Mouse (Mus musculus) thymus, adult 2 months (tissue): ENCODE results near the gene Olfm4. TPM values are rescaled to one million over a fixed set of nuclear protein-coding genes. Genes with fewer than 3 reads are reported as not detected.

Experiments
- DNase-seq: peaks from one replicate; pipeline ENCODE4 v3.0.0; 2021
- H3K27ac ChIP-seq: fragments of 200-500 bp; 2 replicates; pipeline ENCODE4 v1.5.1; 2012; ENCODE audit warnings: low read length, control low read depth; ENCODE audit not compliant: control insufficient read depth, insufficient read depth
- H3K27me3 ChIP-seq: fragments of 200-500 bp; 2 replicates; pipeline ENCODE4 v1.6.1; 2012; ENCODE audit warnings: mild to moderate bottlenecking, low read length, moderate library complexity, mixed read lengths; ENCODE audit not compliant: control insufficient read depth, insufficient read depth
- H3K36me3 ChIP-seq: fragments of 200-500 bp; 2 replicates; pipeline ENCODE4 v1.6.1; 2012; ENCODE audit warnings: mild to moderate bottlenecking, low read length, moderate library complexity; ENCODE audit not compliant: control insufficient read depth, insufficient read depth
- H3K4me1 ChIP-seq: fragments of 200-500 bp; replicated peaks from 2 replicates; pipeline ENCODE4 v1.6.1; 2012; ENCODE audit warnings: low read length; ENCODE audit not compliant: control insufficient read depth, insufficient read depth
- H3K4me3 ChIP-seq: fragments of 200-500 bp; 2 replicates; pipeline ENCODE4 v1.5.1; 2012; ENCODE audit warnings: mild to moderate bottlenecking, low read length, control low read depth, moderate library complexity; ENCODE audit not compliant: control insufficient read depth, insufficient read depth
- CTCF ChIP-seq: fragments of 200-500 bp; IDR thresholded peaks from 2 replicates; pipeline ENCODE4 v1.5.1; 2012; ENCODE audit warnings: mild to moderate bottlenecking, control low read depth, low read length, moderate library complexity, borderline replicate concordance; ENCODE audit not compliant: control insufficient read depth, poor library complexity, insufficient read depth; ENCODE audit errors: extremely low read depth
- POLR2A ChIP-seq: fragments of 200-500 bp; IDR thresholded peaks from 2 replicates; pipeline ENCODE4 v1.6.1; 2012; ENCODE audit warnings: mild to moderate bottlenecking, low read length, control low read depth, moderate library complexity; ENCODE audit not compliant: control insufficient read depth, poor library complexity, insufficient read depth; ENCODE audit errors: extremely low read depth
- WGBS: fragments of 180-500 bp; shearing (Covaris S2); methylation state at CpG from one replicate; pipeline ENCODE4 v1.1.7; 2018; 5-methylcytosine and 5-hydroxymethylcytosine counted together
- polyA plus RNA-seq: library from polyadenylated mRNA; depleted of rRNA; stranded (reverse); fragments of >200 nt; gene quantifications from 2 replicates; pipeline ENCODE4 v1.2.3, GENCODE M21; 2012; rRNA removed

Gene Olfm4
- polyA plus RNA-seq, 1 experiment = 2.6 TPM

GRCm38 (mm10) chr14:80047368-80048101 lies 63.7 kb downstream of the Olfm4 start:
- no peak for DNase-seq
- 76% methylated on average over 5 of the region's 5 CpGs for WGBS
- H3K27me3 ChIP-seq = no peaks in the 10 kb centered on the region

DNA sequence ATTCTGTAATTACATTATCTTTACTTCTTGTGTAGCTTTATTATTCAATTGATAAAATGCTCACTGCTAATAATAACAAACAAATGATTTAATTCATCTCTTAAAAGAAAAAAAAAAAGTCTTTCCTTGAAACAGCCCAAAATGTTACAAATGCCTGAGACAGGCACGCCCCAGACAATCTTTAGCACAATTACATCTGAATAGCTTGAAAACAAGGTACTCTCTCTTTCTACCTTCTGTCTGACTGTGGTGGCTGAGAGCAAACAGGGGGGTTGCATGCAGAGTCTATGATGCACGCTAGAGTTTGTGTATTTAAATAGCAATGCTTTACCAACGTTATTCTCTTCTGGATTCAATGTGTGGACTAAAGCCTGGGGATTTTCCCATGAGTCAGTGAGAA lies 71.8 kb downstream of the Olfm4 start:
- H3K4me3 ChIP-seq = no peak overlapping the region
- 77% methylated on average over 3 of the region's 3 CpGs for WGBS

More at GRCm38 (mm10) chr14:80047368-80048101, 63.7 kb downstream of the Olfm4 start:
- no peak for TF ChIP-seq POLR2A
- TF ChIP-seq CTCF = no peak
- Histone ChIP-seq H3K4me3 (no peak overlapping the region), H3K36me3 (no peaks in the 10 kb centered on the region), H3K4me1 (no peaks in the 10 kb centered on the region), H3K27ac (no peak overlapping the region)

DNA sequence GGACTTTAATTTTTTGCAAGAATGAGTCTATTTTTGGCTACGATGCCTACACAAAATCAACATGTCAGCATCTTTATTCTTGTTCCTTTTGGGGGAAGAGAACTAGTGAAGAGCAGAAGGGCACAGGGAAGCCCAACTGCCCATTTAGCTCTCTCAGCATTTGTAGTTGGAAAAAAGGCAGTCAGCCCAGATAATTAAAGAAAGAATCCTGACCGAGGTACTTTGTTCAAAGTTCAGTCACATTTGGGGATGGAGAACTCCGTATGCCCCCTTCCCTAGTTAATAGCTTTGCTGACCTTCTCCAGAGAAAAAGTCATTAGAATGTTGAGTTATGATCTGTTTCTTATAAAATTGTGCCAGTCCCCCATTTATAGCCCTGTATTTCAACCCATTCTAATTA lies 77.8 kb downstream of the Olfm4 start:
- H3K4me1 ChIP-seq = no peaks in the 10 kb centered on the region
- no peak overlapping the region for H3K27ac ChIP-seq
- no peak for DNase-seq
- H3K4me3 ChIP-seq = no peak overlapping the region
- WGBS = 91% methylated on average over 3 of the region's 3 CpGs
- H3K27me3 ChIP-seq = no peaks in the 10 kb centered on the region
- no peak for TF ChIP-seq CTCF
- no peaks in the 10 kb centered on the region for H3K36me3 ChIP-seq

More for the DNA sequence above, 71.8 kb downstream of the Olfm4 start:
- Histone ChIP-seq H3K4me1 (no peaks in the 10 kb centered on the region), H3K27me3 (no peaks in the 10 kb centered on the region), H3K27ac (no peak overlapping the region), H3K36me3 (no peaks in the 10 kb centered on the region)
- TF ChIP-seq CTCF (no peak), POLR2A (no peak)
- no peak for DNase-seq

DNA sequence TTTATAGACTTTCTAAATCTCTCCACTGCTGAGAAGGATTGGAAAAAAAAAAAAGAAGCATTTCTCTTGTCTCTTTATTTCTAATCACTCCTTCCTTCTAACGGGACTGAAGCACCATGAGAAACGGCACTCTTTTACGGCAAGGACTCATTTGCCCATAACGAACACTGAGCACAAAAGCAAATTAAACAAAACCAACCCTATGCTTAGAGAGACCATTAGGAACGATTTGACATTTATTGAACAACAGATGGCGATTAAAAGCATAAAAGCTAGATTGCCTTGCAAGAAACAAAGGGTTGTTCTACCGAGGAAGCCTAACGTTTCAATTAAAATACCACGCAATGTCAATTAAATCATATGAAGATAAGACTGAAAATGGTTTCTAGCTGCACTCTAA lies 79.0 kb downstream of the Olfm4 start:
- no peaks in the 10 kb centered on the region for H3K27me3 ChIP-seq
- no peak overlapping the region for H3K4me3 ChIP-seq
- WGBS = 94% methylated on average over 9 of the region's 9 CpGs
- TF ChIP-seq CTCF (no peak), POLR2A (no peak)
- no peaks in the 10 kb centered on the region for H3K4me1 ChIP-seq
- H3K36me3 ChIP-seq = no peaks in the 10 kb centered on the region
- DNase-seq = no peak
- H3K27ac ChIP-seq = no peak overlapping the region

DNA sequence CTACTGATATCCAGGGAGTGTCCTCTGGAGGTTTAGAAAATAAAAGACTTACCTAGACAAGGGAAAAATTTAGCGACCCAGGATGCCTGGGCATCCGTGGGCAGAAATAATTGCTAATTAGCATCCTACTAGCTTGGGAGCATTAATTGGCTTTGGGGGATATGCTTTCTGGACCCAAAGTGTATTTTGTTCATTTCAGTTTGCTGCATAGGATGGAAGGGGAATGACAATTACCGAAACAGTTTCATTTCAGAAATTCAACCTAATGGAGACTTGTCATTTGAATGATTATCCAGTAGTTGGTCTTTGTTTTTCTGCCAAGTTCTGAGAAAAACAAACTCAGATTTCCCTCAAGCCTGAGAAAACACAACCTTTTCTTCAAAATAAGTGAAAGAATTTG lies 86.7 kb downstream of the Olfm4 start:
- no peaks in the 10 kb centered on the region for H3K27me3 ChIP-seq
- TF ChIP-seq CTCF (no peak), POLR2A (no peak)
- H3K36me3 ChIP-seq = no peaks in the 10 kb centered on the region
- H3K4me3 ChIP-seq = no peak overlapping the region
- WGBS = 95% methylated on average over 3 of the region's 3 CpGs
- no peak for DNase-seq
- no peaks in the 10 kb centered on the region for H3K4me1 ChIP-seq
- no peak overlapping the region for H3K27ac ChIP-seq

Other genes with a start within 250 kb of the Olfm4 start
- 0.38 and 0.39 TPM in 2 replicates for gene Pcdh8, start 212.8 kb upstream of the Olfm4 start, polyA plus RNA-seq